8 mouse cellular contexts compared by ENCODE assay signal in the genomic region with DNA sequence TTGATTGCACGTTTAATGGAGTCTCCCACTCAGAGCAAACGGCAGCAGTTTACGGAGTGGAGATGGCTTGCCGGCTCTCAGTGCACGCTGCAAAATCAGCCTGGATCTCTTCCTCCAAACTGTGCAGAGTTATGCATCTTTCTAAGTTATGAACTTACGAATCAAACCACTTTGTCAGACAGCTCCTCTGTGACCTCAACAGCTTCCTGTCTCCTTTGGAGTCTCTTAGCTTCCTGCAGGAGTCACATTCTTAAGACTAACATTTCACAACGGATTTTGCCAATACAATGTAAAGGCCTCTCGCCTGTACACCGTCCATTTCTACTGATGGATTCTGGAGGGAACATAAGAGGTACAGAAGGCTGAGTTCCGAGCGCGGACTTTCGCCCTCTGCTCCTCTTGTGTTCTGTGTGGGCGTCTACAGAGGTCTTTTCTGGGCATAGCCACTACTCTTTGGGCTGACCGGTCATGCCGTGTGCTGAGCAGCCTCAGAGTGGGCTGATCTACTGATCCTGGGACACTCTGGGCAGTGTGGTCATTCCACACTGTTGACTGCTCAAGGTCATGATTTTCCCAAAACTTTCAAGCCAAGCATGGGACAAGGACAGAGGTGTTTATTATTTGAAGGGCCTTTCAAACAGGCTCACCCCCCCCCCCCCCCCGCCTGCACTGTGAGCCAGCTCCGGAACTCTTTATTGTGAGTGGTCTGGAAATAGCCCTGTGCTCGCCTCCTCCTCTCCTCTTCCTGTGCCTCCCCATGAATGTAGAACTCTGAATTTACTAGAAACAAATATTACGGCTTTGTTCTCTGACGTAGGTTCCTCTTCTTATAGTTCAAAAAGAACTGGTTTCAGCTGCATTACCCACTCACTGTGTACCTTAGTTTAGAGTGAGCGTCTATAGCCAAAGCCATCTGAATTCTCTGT.
DNase-seq lines count a peak whose midpoint lies in the region; ATAC-seq and TF ChIP-seq lines count a peak whose summit lies in the region.

No protein-coding gene starts in this region.

- peak overlapping the region; percentile 72 for H3K27ac ChIP-seq in kidney, adult 2 months (ENCODE audit: insufficient read depth, low read depth, low read length)
- H3K27ac ChIP-seq in embryonic facial prominence, embryonic 11.5 days (replicated peaks; ENCODE audit: low read depth, low read length): peak overlapping the region; percentile 87
- H3K27ac ChIP-seq in hindbrain, embryonic 13.5 days: peak overlapping the region; percentile 85
- H3K27ac ChIP-seq in midbrain, embryonic 12.5 days (replicated peaks): peak overlapping the region; percentile 81

- no peak for ATAC-seq in embryonic facial prominence, embryonic 11.5 days (replicated peaks; ENCODE audit: insufficient number of reproducible peaks, low FRiP score, low TSS enrichment, low read depth)
- no peak for ATAC-seq in hindbrain, embryonic 13.5 days (ENCODE audit: low FRiP score)
- ATAC-seq in midbrain, embryonic 12.5 days (ENCODE audit: low FRiP score, low read depth): no peak

- TF ChIP-seq CTCF in kidney, adult 2 months (conservative IDR thresholded peaks at IDR 0.05; ENCODE audit: insufficient read depth, insufficient read length, low read depth, low read length): no peak

- intact Hi-C loops in gastrocnemius, postnatal 14 days (cut with DNase I; ENCODE audit: low total_unique reads): no loop called here

- no peak for TF ChIP-seq POLR2A in kidney, adult 2 months (IDR thresholded peaks at IDR 0.05; ENCODE audit: low read depth, low read length)

- no peaks in the 10 kb centered on the region for H3K36me3 ChIP-seq in kidney, adult 2 months (ENCODE audit: control insufficient read depth, insufficient read depth, low read length)
- H3K36me3 ChIP-seq in embryonic facial prominence, embryonic 11.5 days (replicated peaks; ENCODE audit: control insufficient read depth, insufficient read depth, low read depth, low read length): no peaks in the 10 kb centered on the region
- peaks cover 45% of the 10 kb centered on the region for H3K36me3 ChIP-seq in hindbrain, embryonic 13.5 days
- peaks cover 21% of the 10 kb centered on the region; the same call in 1 of the 2 replicates for H3K36me3 ChIP-seq in midbrain, embryonic 12.5 days

- peak; percentile 62 for DNase-seq in kidney, adult 2 months
- no peak for DNase-seq in kidney, postnatal 14 days
- DNase-seq in embryonic facial prominence, embryonic 11.5 days (ENCODE audit: low spot score): no peak
- no peak for DNase-seq in MN1 (ENCODE audit: low spot score)
- no peak for DNase-seq in embryo, embryonic 9.5 days (ENCODE audit: extremely low spot score)
- DNase-seq in gastrocnemius, postnatal 14 days: no peak

- no peak overlapping the region for H3K4me2 ChIP-seq in embryonic facial prominence, embryonic 11.5 days (ENCODE audit: low read depth, low read length)
- no peak overlapping the region for H3K4me2 ChIP-seq in hindbrain, embryonic 13.5 days
- no peak overlapping the region for H3K4me2 ChIP-seq in midbrain, embryonic 12.5 days (replicated peaks)

- no peaks in the 10 kb centered on the region for H3K9me3 ChIP-seq in embryonic facial prominence, embryonic 11.5 days (replicated peaks; ENCODE audit: control insufficient read depth, low read length)
- no peaks in the 10 kb centered on the region for H3K9me3 ChIP-seq in hindbrain, embryonic 13.5 days
- no peaks in the 10 kb centered on the region for H3K9me3 ChIP-seq in midbrain, embryonic 12.5 days

- no peaks in the 10 kb centered on the region for H3K27me3 ChIP-seq in kidney, adult 2 months (replicated peaks; ENCODE audit: control insufficient read depth, insufficient read depth, low read length)
- H3K27me3 ChIP-seq in embryonic facial prominence, embryonic 11.5 days (ENCODE audit: control insufficient read depth, insufficient read depth, low read length): no peaks in the 10 kb centered on the region
- H3K27me3 ChIP-seq in hindbrain, embryonic 13.5 days: no peaks in the 10 kb centered on the region
- peaks cover 7% of the 10 kb centered on the region; the same call in 1 of the 2 replicates for H3K27me3 ChIP-seq in midbrain, embryonic 12.5 days

- WGBS in kidney, adult 2 months: 60% methylated on average over 22 of the region's 22 CpGs
- 73% methylated on average over 22 of the region's 22 CpGs for WGBS in embryonic facial prominence, embryonic 11.5 days
- 85% methylated on average over 22 of the region's 22 CpGs for WGBS in hindbrain, embryonic 13.5 days
- 84% methylated on average over 22 of the region's 22 CpGs for WGBS in midbrain, embryonic 12.5 days

- peaks cover 2% of the 10 kb centered on the region; the same call in 1 of the 2 replicates for H3K4me1 ChIP-seq in kidney, adult 2 months (ENCODE audit: control insufficient read depth, insufficient read depth, low read length)
- H3K4me1 ChIP-seq in embryonic facial prominence, embryonic 11.5 days (ENCODE audit: control insufficient read depth, insufficient read depth, low read length): peaks cover 8% of the 10 kb centered on the region
- H3K4me1 ChIP-seq in hindbrain, embryonic 13.5 days (replicated peaks): peaks cover 58% of the 10 kb centered on the region
- peaks cover 48% of the 10 kb centered on the region for H3K4me1 ChIP-seq in midbrain, embryonic 12.5 days

- no peak overlapping the region; the same call in 1 of the 2 replicates for H3K9ac ChIP-seq in embryonic facial prominence, embryonic 11.5 days (replicated peaks; ENCODE audit: low read length)
- no peak overlapping the region for H3K9ac ChIP-seq in hindbrain, embryonic 13.5 days
- no peak overlapping the region for H3K9ac ChIP-seq in midbrain, embryonic 12.5 days (replicated peaks)

- H3K4me3 ChIP-seq in kidney, adult 2 months (ENCODE audit: insufficient read depth, low read depth, low read length): no peak overlapping the region
- H3K4me3 ChIP-seq in embryonic facial prominence, embryonic 11.5 days (ENCODE audit: low read depth, low read length): no peak overlapping the region
- no peak overlapping the region for H3K4me3 ChIP-seq in hindbrain, embryonic 13.5 days
- no peak overlapping the region for H3K4me3 ChIP-seq in midbrain, embryonic 12.5 days
